Mouse (Mus musculus) embryonic fibroblast, embryonic 13.5 days (primary cell): ENCODE results near the gene Unc5a.

ENCODE experiments used
- CTCF ChIP-seq: IDR thresholded peaks from 2 replicates; pipeline ENCODE4 v1.5.1; 2011; ENCODE audit warnings: mild to moderate bottlenecking, control low read depth, low read length, moderate library complexity, borderline replicate concordance; ENCODE audit not compliant: insufficient read depth
- POLR2A ChIP-seq: IDR thresholded peaks from 2 replicates; pipeline ENCODE4 v1.6.1; 2011; ENCODE audit warnings: low read depth, mild to moderate bottlenecking, control low read depth, low read length, moderate library complexity

DNA sequence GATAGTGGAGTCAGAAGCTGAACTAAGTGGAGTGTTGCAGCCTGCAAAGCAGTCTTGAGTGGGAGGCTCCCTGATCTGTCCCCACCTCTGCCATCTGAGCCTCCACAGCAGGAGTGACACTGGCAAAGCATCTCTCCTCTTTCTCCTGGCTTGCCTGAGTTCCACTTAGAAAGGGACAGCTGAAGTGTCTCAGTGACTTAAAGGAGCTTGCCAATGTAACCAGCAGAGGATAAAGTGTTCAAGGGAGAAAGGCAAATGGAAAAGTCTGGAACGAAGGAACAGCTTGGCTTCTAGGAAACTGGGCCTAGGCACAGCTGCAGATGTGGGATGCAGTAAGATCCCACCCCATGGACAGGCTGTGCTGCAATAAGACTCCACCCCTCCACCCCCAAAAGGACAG lies 2.8 kb upstream of the Unc5a start:
- TF ChIP-seq CTCF (no peak), POLR2A (no peak)
